Mouse (Mus musculus) layer of hippocampus, adult 9-11 months (tissue): ENCODE measurements around the gene Rpl9-ps6.
"Not testable (repeated sequence)": the region's sequence is repeated elsewhere in the genome, so short reads cannot be mapped to it uniquely, and the experiment has no call there.

Experiments used
- DNase-seq: peaks from one replicate; pipeline ENCODE4 v3.0.0; 2022

Rpl9-ps6 gene

GRCm38 (mm10) chr19:32480791-32481442 is 14.5 kb upstream of the Rpl9-ps6 start:
- no peak for DNase-seq

GRCm38 (mm10) chr19:32480255-32480654 is 13.9 kb upstream of the Rpl9-ps6 start:
- DNase-seq: no peak

- no peak for DNase-seq
Measured at GRCm38 (mm10) chr19:32476712-32477052, 10.3 kb upstream of the Rpl9-ps6 start.

GRCm38 (mm10) chr19:32476016-32476711 is 9.8 kb upstream of the Rpl9-ps6 start:
- DNase-seq: no peak

- DNase-seq: no peak
Measured at GRCm38 (mm10) chr19:32470570-32471263, 4.3 kb upstream of the Rpl9-ps6 start.

GRCm38 (mm10) chr19:32470059-32470497 is 3.7 kb upstream of the Rpl9-ps6 start:
- DNase-seq: peak; percentile 33

- no peak for DNase-seq
Measured at GRCm38 (mm10) chr19:32467325-32467724, 947 bp upstream of the Rpl9-ps6 start.

GRCm38 (mm10) chr19:32465228-32465627 is 1.1 kb downstream of the Rpl9-ps6 start:
- DNase-seq: no peak

- no peak for DNase-seq
Measured at GRCm38 (mm10) chr19:32463037-32463436, 3.3 kb downstream of the Rpl9-ps6 start.

GRCm38 (mm10) chr19:32457631-32458030 is 8.7 kb downstream of the Rpl9-ps6 start:
- not testable (repeated sequence) for DNase-seq

- no peak for DNase-seq
Measured at GRCm38 (mm10) chr19:32456744-32457143, 9.6 kb downstream of the Rpl9-ps6 start.

- no peak for DNase-seq
Measured at GRCm38 (mm10) chr19:32452231-32452630, 14.1 kb downstream of the Rpl9-ps6 start.

- DNase-seq: no peak
Measured at GRCm38 (mm10) chr19:32448931-32449330, 17.4 kb downstream of the Rpl9-ps6 start.

- no peak for DNase-seq
Measured at GRCm38 (mm10) chr19:32441568-32441967, 24.8 kb downstream of the Rpl9-ps6 start.

- no peak for DNase-seq
Measured at GRCm38 (mm10) chr19:32439356-32439755, 27.0 kb downstream of the Rpl9-ps6 start.

GRCm38 (mm10) chr19:32425856-32426255 is 40.5 kb downstream of the Rpl9-ps6 start:
- DNase-seq: no peak

GRCm38 (mm10) chr19:32424706-32425105 is 41.7 kb downstream of the Rpl9-ps6 start:
- no peak for DNase-seq

- no peak for DNase-seq
Measured at GRCm38 (mm10) chr19:32419069-32419468, 47.3 kb downstream of the Rpl9-ps6 start.

- no peak for DNase-seq
Measured at GRCm38 (mm10) chr19:32416692-32417317, 49.6 kb downstream of the Rpl9-ps6 start.
